Mouse (Mus musculus): Measurements from ENCODE around the gene Nrcam.

- TF ChIP-seq CTCF (conservative IDR thresholded peaks at IDR 0.05; ENCODE audit: low read length) (peak; percentile 42), NANOG (IDR thresholded peaks at IDR 0.05; ENCODE audit: borderline replicate concordance, low read length) (no peak), POU5F1 (IDR thresholded peaks at IDR 0.05; ENCODE audit: borderline replicate concordance, low read length) (no peak)
These were observed 219.2 kb downstream of the Nrcam start for GRCm38 (mm10) chr12:44547721-44548369.
